Mouse (Mus musculus) urinary bladder, adult 2 months (tissue): ENCODE results near the gene 9130230L23Rik. TPM values are rescaled to one million over a fixed set of nuclear protein-coding genes. Genes with fewer than 3 reads are reported as not detected.
A peak's percentile ranks its signal among the peaks of the same experiment; 100 is the strongest.

ENCODE experiments used
- DNase-seq: peaks from one replicate; pipeline ENCODE4 v3.0.0; 2022; ENCODE audit warnings: low spot score
- polyA plus RNA-seq: library from polyadenylated mRNA; depleted of rRNA; stranded (reverse); fragments of >200 nt; gene quantifications from 2 replicates; pipeline ENCODE4 v1.2.3, GENCODE M21; 2012; rRNA removed

9130230L23Rik gene
- polyA plus RNA-seq, 1 experiment, result 1.8 TPM

- DNase-seq, result no peak
These were observed 49.7 kb downstream of the 9130230L23Rik start for GRCm38 (mm10) chr5:65954130-65955080.

- no peak for DNase-seq
These were observed 52.6 kb downstream of the 9130230L23Rik start for GRCm38 (mm10) chr5:65951513-65951909.

- no peak for DNase-seq
These were observed 53.2 kb downstream of the 9130230L23Rik start for GRCm38 (mm10) chr5:65950679-65951512.

- no peak for DNase-seq
These were observed 53.8 kb downstream of the 9130230L23Rik start for GRCm38 (mm10) chr5:65950236-65950635.

- no peak for DNase-seq
These were observed 54.3 kb downstream of the 9130230L23Rik start for GRCm38 (mm10) chr5:65949822-65950221.

- no peak for DNase-seq
These were observed 62.9 kb downstream of the 9130230L23Rik start for GRCm38 (mm10) chr5:65941145-65941544.

GRCm38 (mm10) chr5:65937998-65938715, 65.9 kb downstream of the 9130230L23Rik start:
- DNase-seq, result peak; percentile 53

GRCm38 (mm10) chr5:65937011-65937726, 66.9 kb downstream of the 9130230L23Rik start:
- DNase-seq, result no peak

- DNase-seq, result no peak
These were observed 69.3 kb downstream of the 9130230L23Rik start, which contains the start of gene Chrna9 for GRCm38 (mm10) chr5:65934783-65935182. Chrna9 (plus strand) TSS chr5:65934921.

- DNase-seq, result no peak
These were observed 70.3 kb downstream of the 9130230L23Rik start for GRCm38 (mm10) chr5:65933764-65934163.

GRCm38 (mm10) chr5:65933258-65933657, 70.8 kb downstream of the 9130230L23Rik start:
- DNase-seq, result no peak

- DNase-seq, result no peak
These were observed 73.9 kb downstream of the 9130230L23Rik start for GRCm38 (mm10) chr5:65930171-65930570.

Other genes with a start within 250 kb of the 9130230L23Rik start
- gene N4bp2, start 240.8 kb downstream of the 9130230L23Rik start, polyA plus RNA-seq, result 7.9 TPM in 2 replicates
- 1.0 and 1.3 TPM in 2 replicates for gene Rhoh, start 143.1 kb downstream of the 9130230L23Rik start, polyA plus RNA-seq
- gene Chrna9, start 69.4 kb downstream of the 9130230L23Rik start, polyA plus RNA-seq, result not detected in 2 replicates
- 14.2 and 16.3 TPM in 2 replicates for gene Rbm47, start 168.8 kb upstream of the 9130230L23Rik start, polyA plus RNA-seq